Mouse (Mus musculus) v-Abl transformed pro-B cells (cell line): Measurements from ENCODE around the gene Hnrnpab.

Experiments
- in situ Hi-C, 2 experiments: fragments of 400-800 bp; cut with MboI; formaldehyde crosslinking; loops; one replicate each; pipeline ENCODE4 v1.15.1; 2025; ENCODE audit not compliant: unreplicated experiment in 2 of 2

Gene Hnrnpab

GRCm38 (mm10) chr11:51606447-51607095 is at the start of gene Hnrnpab:
Gene Hnrnpab (minus strand): TSS chr11:51606847.
- in situ Hi-C loops = loop anchor here in 1 of 2 experiments (10.0 to 25.0 kb wide), 2 partner anchors 388 to 1706 kb away; partner anchors contain the start of genes Hspa4 and Zcchc10

DNA sequence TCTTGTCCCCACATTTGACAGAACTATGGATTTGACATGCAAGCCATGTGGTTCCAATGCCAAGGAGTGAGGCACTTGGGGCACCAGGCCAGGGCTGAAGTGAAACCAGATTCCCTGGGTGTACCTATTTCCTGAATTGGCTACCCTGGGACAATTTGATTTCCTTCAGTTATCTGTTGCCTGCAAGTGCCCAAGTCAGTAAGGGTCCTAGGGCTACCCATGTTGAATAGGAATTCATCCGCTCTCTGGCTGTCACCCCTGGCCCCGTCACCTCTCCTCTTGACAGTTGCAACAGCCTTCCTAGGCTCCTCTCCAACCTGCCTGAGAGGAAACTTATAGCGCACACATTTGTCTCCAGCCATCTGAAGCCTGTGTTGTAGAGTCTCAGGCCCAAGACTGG is 48.2 kb upstream of the Hnrnpab start:
- in situ Hi-C loops = loop anchor here (5.0 kb wide), 1 partner anchor 38 kb away; the partner anchor contains the start of gene Nhp2 (in 2 of the 2)

DNA sequence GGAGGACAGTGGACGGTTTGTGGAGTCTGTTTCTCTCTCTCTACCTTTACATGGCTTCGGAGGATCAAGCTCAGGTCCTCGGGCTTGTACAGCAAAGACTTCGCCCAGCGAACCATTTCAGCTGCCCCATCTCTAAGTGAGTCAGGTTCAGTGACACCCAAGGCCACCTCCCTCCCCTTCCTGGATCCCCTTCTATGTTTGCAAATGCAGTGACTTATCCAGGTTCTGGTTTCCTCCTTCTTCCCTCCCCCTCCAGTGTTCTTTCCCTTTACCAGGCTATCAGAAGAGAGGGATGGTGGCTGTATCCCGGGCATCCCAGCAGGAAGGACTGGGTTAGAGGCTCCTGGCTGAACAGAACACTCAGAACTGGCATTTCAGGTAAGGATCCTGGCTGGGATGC is 47.1 kb upstream of the Hnrnpab start:
- in situ Hi-C loops = loop anchor here (5.0 kb wide), 1 partner anchor 36 kb away; the partner anchor contains the start of gene Nhp2 (in 2 of the 2)

DNA sequence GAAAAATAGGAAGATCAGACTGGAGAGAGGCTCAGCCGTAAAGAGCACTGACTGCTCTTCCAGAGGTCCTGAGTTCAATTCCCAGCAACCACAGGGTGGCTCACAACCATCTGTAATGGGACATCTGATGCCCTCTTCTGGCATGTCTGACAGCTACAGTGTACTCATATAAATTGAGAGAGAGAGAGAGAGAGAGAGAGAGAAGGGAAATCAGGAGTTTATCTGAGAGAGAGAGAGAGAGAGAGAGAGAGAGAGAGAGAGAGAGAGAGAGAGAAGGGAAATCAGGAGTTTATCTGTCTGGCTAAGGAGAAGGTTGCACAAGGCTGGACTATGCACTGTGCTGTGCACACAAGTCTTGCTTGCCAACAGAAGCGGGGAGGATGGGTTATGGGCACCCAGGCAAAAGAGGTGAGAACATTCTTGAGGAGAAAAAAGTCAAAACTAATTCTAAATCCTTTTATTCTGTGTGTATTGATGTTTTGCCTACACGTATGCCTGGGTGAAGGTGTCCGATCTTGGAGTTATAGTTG is 46.3 kb upstream of the Hnrnpab start:
- in situ Hi-C loops = loop anchor here (5.0 kb wide), 1 partner anchor 36 kb away; the partner anchor contains the start of gene Nhp2 (in 2 of the 2)

- in situ Hi-C loops = loop anchor here (5.0 kb wide), 1 partner anchor 34 kb away; the partner anchor contains the start of gene Nhp2 (in 2 of the 2)
Measured at GRCm38 (mm10) chr11:51650691-51651515, 44.3 kb upstream of the Hnrnpab start, which contains the start of the genes N4bp3 and D930048N14Rik. Gene N4bp3 (minus strand): TSS chr11:51650842. Gene D930048N14Rik (plus strand): TSS chr11:51650954.

GRCm38 (mm10) chr11:51650261-51650660 is 43.6 kb upstream of the Hnrnpab start:
- in situ Hi-C loops = loop anchor here (5.0 kb wide), 1 partner anchor 33 kb away; the partner anchor contains the start of gene Nhp2 (in 2 of the 2)

GRCm38 (mm10) chr11:51649889-51650199 is 43.2 kb upstream of the Hnrnpab start:
- in situ Hi-C loops = loop anchor here (5.0 kb wide), 1 partner anchor 33 kb away; the partner anchor contains the start of gene Nhp2 (in 2 of the 2)

GRCm38 (mm10) chr11:51649111-51649888 is 42.7 kb upstream of the Hnrnpab start:
- in situ Hi-C loops = no loop called here

GRCm38 (mm10) chr11:51648566-51648965 is 41.9 kb upstream of the Hnrnpab start:
- in situ Hi-C loops = no loop called here

- in situ Hi-C loops = no loop called here
Measured at GRCm38 (mm10) chr11:51646751-51647667, 40.4 kb upstream of the Hnrnpab start.

GRCm38 (mm10) chr11:51646245-51646644 is 39.6 kb upstream of the Hnrnpab start:
- in situ Hi-C loops = no loop called here

- in situ Hi-C loops = no loop called here
Measured at GRCm38 (mm10) chr11:51645293-51645692, 38.6 kb upstream of the Hnrnpab start.

DNA sequence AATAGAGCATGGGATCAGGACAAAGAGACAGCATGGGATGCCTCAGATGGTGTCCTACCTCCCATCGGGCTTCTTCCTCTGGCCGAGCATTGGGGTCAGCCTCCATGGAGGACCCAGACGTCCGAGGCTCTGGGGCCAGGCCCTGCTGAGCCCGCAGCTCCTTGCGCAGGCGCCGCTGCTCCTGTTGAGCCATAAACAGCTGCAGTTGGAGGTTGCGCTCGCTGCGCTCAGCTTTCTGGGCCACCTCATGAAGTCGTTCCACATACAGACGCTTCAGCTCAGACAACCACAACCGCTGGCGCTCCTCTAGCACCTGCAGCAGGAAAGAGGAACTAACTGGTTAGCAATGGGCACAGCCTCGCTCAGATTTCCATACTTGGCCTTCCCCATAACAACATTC is 37.6 kb upstream of the Hnrnpab start:
- in situ Hi-C loops = no loop called here

DNA sequence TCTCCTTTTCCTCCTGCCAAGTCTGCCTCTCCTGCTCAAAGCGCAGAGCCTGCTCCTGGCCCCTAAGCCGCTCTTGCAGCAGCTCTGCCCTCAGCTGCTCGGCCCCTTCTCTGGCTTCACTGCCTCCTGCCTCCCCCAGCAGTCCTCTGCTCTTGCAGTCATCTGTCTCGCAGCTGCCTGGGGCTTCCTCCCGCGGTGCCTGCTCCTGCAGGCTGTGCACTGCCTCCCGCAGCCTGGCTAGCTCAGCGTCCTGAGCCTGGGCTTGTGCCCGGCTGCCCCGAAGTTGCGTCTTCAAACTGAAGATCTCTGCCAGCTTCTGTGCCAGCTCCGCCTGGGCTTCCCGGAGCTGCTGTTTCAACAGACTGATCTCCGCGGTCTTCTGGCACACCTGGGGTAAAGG is 37.1 kb upstream of the Hnrnpab start:
- in situ Hi-C loops = no loop called here

DNA sequence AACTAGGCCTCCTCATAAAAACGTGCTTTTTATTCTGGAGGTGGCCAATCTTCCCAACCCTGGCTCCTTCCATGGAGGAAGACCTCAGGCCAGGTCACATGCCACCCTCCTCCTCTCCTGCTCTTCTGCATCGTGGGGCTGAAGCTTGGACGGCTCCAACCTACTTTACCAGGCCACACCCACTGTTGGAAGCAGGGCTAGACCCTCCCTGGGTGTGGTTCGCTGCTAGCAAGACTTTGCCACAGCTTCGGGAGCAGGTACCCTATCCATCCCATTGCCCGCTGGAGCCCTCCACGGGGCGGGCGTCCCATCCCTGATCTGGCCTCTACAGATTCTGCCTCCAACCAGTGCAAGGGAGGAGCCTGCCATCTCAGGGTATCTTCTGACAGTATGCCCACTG is 36.6 kb upstream of the Hnrnpab start:
- in situ Hi-C loops = no loop called here

DNA sequence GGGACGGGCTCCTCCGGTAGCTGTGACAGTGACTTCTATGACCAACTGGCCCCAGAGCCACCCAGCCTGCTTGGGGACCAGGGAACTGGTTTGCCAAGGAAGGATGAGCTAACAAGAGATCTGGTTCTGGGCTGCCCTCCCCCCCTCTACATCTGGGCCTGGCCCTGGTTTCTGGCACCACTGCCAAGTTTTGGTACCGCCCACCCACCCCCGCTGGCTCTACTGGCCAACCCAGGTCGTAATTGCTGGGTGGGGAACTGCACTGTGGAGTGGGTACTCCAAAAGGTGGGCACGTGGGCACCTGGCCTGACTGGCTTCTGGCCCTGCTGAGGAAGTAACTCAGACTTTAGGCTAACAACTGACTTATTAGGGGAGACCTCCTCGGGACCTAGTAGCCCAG is 34.1 kb upstream of the Hnrnpab start:
- in situ Hi-C loops = no loop called here

DNA sequence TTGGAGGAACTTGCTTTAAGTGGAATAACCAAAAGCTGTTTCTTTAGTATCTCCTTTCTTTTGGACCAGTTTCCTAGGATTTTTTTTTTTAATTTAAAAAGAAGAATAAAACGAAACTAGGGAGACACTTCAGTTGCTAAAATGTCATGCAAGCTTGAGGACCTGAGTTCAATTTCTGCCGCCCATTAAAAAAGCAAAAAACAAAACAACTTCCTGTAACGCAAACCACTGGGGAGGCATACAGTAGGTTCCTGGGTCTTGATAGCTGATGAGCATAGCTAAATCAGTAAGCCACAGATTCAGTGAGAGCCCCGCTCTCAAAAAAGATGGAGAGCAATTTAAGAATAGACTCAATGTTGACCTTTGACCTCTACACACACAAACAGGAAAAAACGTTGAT is 31.9 kb upstream of the Hnrnpab start:
- in situ Hi-C loops = no loop called here

DNA sequence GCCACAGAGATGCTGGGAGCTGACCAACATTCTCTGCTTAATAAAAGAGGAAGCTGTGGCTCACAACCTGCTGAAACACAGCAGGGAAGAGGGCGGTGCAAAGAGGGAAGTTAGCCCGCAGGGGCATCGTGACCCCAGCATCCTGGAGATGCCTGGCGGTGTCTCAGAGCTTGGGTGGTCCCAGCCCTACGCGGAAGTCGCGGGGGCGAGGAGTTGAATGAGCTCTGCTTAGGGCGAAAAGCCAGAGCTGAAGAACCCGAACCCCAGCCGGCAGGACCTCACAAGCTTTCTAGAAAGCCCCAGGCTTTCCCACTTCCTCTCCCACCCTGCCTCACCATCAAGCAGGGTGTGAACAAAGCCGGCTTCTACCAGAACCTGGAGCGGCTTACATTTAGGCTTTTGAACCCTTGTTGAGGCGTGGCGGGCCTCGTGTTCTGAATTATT is 31.3 kb upstream of the Hnrnpab start:
- in situ Hi-C loops = no loop called here

GRCm38 (mm10) chr11:51636323-51636684 is 29.7 kb upstream of the Hnrnpab start:
- in situ Hi-C loops = no loop called here
